Mouse (Mus musculus): ENCODE results near the gene Hilpda.

- TF ChIP-seq CTCF (IDR thresholded peaks at IDR 0.05; ENCODE audit: low read depth, low read length) (no peak), POLR2A (IDR thresholded peaks at IDR 0.05; ENCODE audit: insufficient read depth, low read length) (no peak), EP300 (IDR thresholded peaks at IDR 0.05; ENCODE audit: insufficient read depth, low read depth, low read length) (no peak)
Measured at GRCm38 (mm10) chr6:29276746-29277145, 4.5 kb downstream of the Hilpda start.
